In genomic region chr16:8671551-8672349, GRCm38 (mm10) we compare ENCODE assay signal across 8 mouse cellular contexts. TPM values are rescaled to one million over a fixed set of nuclear protein-coding genes. Genes with fewer than 3 reads are reported as not detected.
DNase-seq lines count a peak whose midpoint lies in the region; ATAC-seq and TF ChIP-seq lines count a peak whose summit lies in the region.

TSS of gene Carhsp1 (minus strand) at chr16:8672155.

- peak within 1 kb of the TSS; percentile 50 for H3K27ac ChIP-seq in CH12.LX (ENCODE audit: insufficient read depth, low read depth)
- peak within 1 kb of the TSS; percentile 78 for H3K27ac ChIP-seq in forebrain, embryonic 12.5 days
- H3K27ac ChIP-seq in heart, postnatal 0 days (ENCODE audit: low read depth), result peak within 1 kb of the TSS; percentile 88
- H3K27ac ChIP-seq in liver, postnatal 0 days (ENCODE audit: low read depth), result peak within 1 kb of the TSS; percentile 95
- peak within 1 kb of the TSS; percentile 79 for H3K27ac ChIP-seq in neural tube, embryonic 14.5 days (ENCODE audit: low read depth, low read length)

- H3K9ac ChIP-seq in CH12.LX (ENCODE audit: insufficient read depth, low read depth), result peak within 1 kb of the TSS; percentile 67
- peak within 1 kb of the TSS; percentile 80 for H3K9ac ChIP-seq in forebrain, embryonic 12.5 days
- H3K9ac ChIP-seq in heart, postnatal 0 days (replicated peaks; ENCODE audit: low read depth, low read length), result peak within 1 kb of the TSS; percentile 51
- peak within 1 kb of the TSS; percentile 83 for H3K9ac ChIP-seq in liver, postnatal 0 days (replicated peaks)
- H3K9ac ChIP-seq in neural tube, embryonic 14.5 days (replicated peaks; ENCODE audit: low read depth, low read length), result peak within 1 kb of the TSS; percentile 80

- H3K79me2 ChIP-seq in CH12.LX (replicated peaks; ENCODE audit: control insufficient read depth, extremely low read depth, insufficient read depth, poor library complexity, severe bottlenecking), result no peaks in the 10 kb centered on the region

- peak; percentile 98 for TF ChIP-seq POLR2A in CH12.LX (IDR thresholded peaks at IDR 0.05; ENCODE audit: low read depth, low read length)

- in situ Hi-C loops in CH12.LX (cut with MboI; ENCODE audit: low pct_ligation_motif_present, low pct_unique_long_range_greater_than_20kb, low sequenced_read_pairs), result loop anchor here (5.0 kb wide), 1 partner anchor 259 kb away; no protein-coding TSS in a partner anchor

- TF ChIP-seq CTCF in CH12.LX (conservative IDR thresholded peaks at IDR 0.05 in 1 of 2, IDR thresholded peaks at IDR 0.05 in 1 of 2; ENCODE audit: low read depth in 2 of 2, low read length in 2 of 2), result 0 out of 4 replicates have a peak, but pooled peaks of 1 of the 2 experiments have one; percentile 23
- TF ChIP-seq CTCF in heart, postnatal 0 days (IDR thresholded peaks at IDR 0.05; ENCODE audit: low read depth), result peak; percentile 42
- peak; percentile 62 for TF ChIP-seq CTCF in liver, postnatal 0 days (IDR thresholded peaks at IDR 0.05; ENCODE audit: low read depth)

- WGBS in forebrain, embryonic 12.5 days, result under 1% methylated on average over 65 of the region's 67 CpGs
- WGBS in heart, postnatal 0 days, result under 1% methylated on average over 63 of the region's 67 CpGs
- 1% methylated on average over 67 of the region's 67 CpGs for WGBS in large intestine, adult 2 months
- under 1% methylated on average over 60 of the region's 67 CpGs for WGBS in liver, postnatal 0 days (ENCODE audit: insufficient replicate concordance)
- WGBS in neural tube, embryonic 14.5 days, result under 1% methylated on average over 63 of the region's 67 CpGs

- DNase-seq in CH12.LX (ENCODE audit: extremely low read depth), result peak; percentile 97
- DNase-seq in c-Kit-positive CD71-positive TER-119-negative erythroid progenitor cells, embryonic 14.5 days (ENCODE audit: low read depth), result peak; percentile 90
- peak; percentile 91 for DNase-seq in heart, postnatal 0 days (ENCODE audit: low spot score)
- DNase-seq in large intestine, adult 2 months (ENCODE audit: low read depth, low spot score), result peak; percentile 85
- DNase-seq in liver, postnatal 0 days, result peak; percentile 98
- DNase-seq in testis, postnatal 10 days (ENCODE audit: low spot score), result peak; percentile 98

- peak within 1 kb of the TSS; percentile 60 to 66 (median 64) for H3K4me3 ChIP-seq in CH12.LX (replicated peaks in 1 of 3; ENCODE audit: low read depth in 2 of 3, low read length in 2 of 3, poor library complexity in 1 of 3)
- H3K4me3 ChIP-seq in forebrain, embryonic 12.5 days (replicated peaks), result peak within 1 kb of the TSS; percentile 69
- peak within 1 kb of the TSS; percentile 72 for H3K4me3 ChIP-seq in heart, postnatal 0 days (ENCODE audit: low read depth, low read length)
- H3K4me3 ChIP-seq in liver, postnatal 0 days (ENCODE audit: low read depth, low read length), result peak within 1 kb of the TSS; percentile 77
- peak within 1 kb of the TSS; percentile 89 for H3K4me3 ChIP-seq in neural tube, embryonic 14.5 days (ENCODE audit: low read depth, low read length)

- peaks cover 4 to 25% of the 10 kb centered on the region in 2 experiments for H3K36me3 ChIP-seq in CH12.LX (replicated peaks in 1 of 2; ENCODE audit: control insufficient read depth in 1 of 2, insufficient read depth in 1 of 2, low read length in 1 of 2)
- 0 out of 2 replicates have a peak, but pooled peaks cover 5% of the 10 kb centered on the region for H3K36me3 ChIP-seq in forebrain, embryonic 12.5 days (replicated peaks)
- H3K36me3 ChIP-seq in heart, postnatal 0 days (replicated peaks; ENCODE audit: control insufficient read depth, insufficient read depth, low read length), result no peaks in the 10 kb centered on the region
- H3K36me3 ChIP-seq in liver, postnatal 0 days (replicated peaks; ENCODE audit: insufficient read depth, low read length), result peaks cover 7% of the 10 kb centered on the region
- no peaks in the 10 kb centered on the region for H3K36me3 ChIP-seq in neural tube, embryonic 14.5 days (ENCODE audit: control insufficient read depth, insufficient read depth, low read length)

- H3K9me3 ChIP-seq in CH12.LX (replicated peaks; ENCODE audit: low read length), result no peaks in the 10 kb centered on the region
- H3K9me3 ChIP-seq in forebrain, embryonic 12.5 days, result no peaks in the 10 kb centered on the region
- H3K9me3 ChIP-seq in heart, postnatal 0 days (replicated peaks; ENCODE audit: control insufficient read depth, low read length), result no peaks in the 10 kb centered on the region
- H3K9me3 ChIP-seq in liver, postnatal 0 days (ENCODE audit: low read length), result no peaks in the 10 kb centered on the region
- no peaks in the 10 kb centered on the region for H3K9me3 ChIP-seq in neural tube, embryonic 14.5 days (ENCODE audit: control insufficient read depth, low read length)

- peak within 1 kb of the TSS; percentile 93 for H3K4me2 ChIP-seq in CH12.LX (ENCODE audit: insufficient read depth, low read depth, poor library complexity, severe bottlenecking)
- H3K4me2 ChIP-seq in forebrain, embryonic 12.5 days, result peak within 1 kb of the TSS; percentile 82
- peak within 1 kb of the TSS; percentile 79 for H3K4me2 ChIP-seq in heart, postnatal 0 days (ENCODE audit: low read depth, low read length)
- peak within 1 kb of the TSS; percentile 80 for H3K4me2 ChIP-seq in liver, postnatal 0 days (ENCODE audit: low read depth, low read length)
- H3K4me2 ChIP-seq in neural tube, embryonic 14.5 days (ENCODE audit: low read depth, low read length), result peak within 1 kb of the TSS; percentile 89

- peaks cover 28 to 71% of the 10 kb centered on the region in 2 experiments for H3K4me1 ChIP-seq in CH12.LX (ENCODE audit: control insufficient read depth in 1 of 2, insufficient read depth in 2 of 2)
- peaks cover 44% of the 10 kb centered on the region for H3K4me1 ChIP-seq in forebrain, embryonic 12.5 days
- peaks cover 40% of the 10 kb centered on the region for H3K4me1 ChIP-seq in heart, postnatal 0 days (ENCODE audit: control insufficient read depth, insufficient read depth)
- H3K4me1 ChIP-seq in liver, postnatal 0 days (ENCODE audit: insufficient read depth), result peaks cover 62% of the 10 kb centered on the region
- H3K4me1 ChIP-seq in neural tube, embryonic 14.5 days (ENCODE audit: control insufficient read depth, insufficient read depth, low read length), result peaks cover 35% of the 10 kb centered on the region

- 0 out of 2 replicates have a peak, but pooled peaks have one; percentile 4 for TF ChIP-seq EP300 in CH12.LX (IDR thresholded peaks at IDR 0.05; ENCODE audit: low read length)
- no peak for TF ChIP-seq EP300 in heart, postnatal 0 days (IDR thresholded peaks at IDR 0.05; ENCODE audit: low read depth)
- TF ChIP-seq EP300 in liver, postnatal 0 days (IDR thresholded peaks at IDR 0.05; ENCODE audit: low read depth), result peak; percentile 43; the same call in 1 of the 2 replicates

- no peak for TF ChIP-seq RAD21 in CH12.LX (IDR thresholded peaks at IDR 0.05; ENCODE audit: low read depth, low read length)

- H3K27me3 ChIP-seq in CH12.LX (replicated peaks), result peaks cover 15% of the 10 kb centered on the region
- H3K27me3 ChIP-seq in forebrain, embryonic 12.5 days, result peaks cover 14% of the 10 kb centered on the region
- no peaks in the 10 kb centered on the region for H3K27me3 ChIP-seq in heart, postnatal 0 days (ENCODE audit: control insufficient read depth, insufficient read depth, low read length)
- no peaks in the 10 kb centered on the region for H3K27me3 ChIP-seq in liver, postnatal 0 days (ENCODE audit: insufficient read depth, low read length)
- H3K27me3 ChIP-seq in neural tube, embryonic 14.5 days (ENCODE audit: control insufficient read depth, insufficient read depth, low read length), result no peaks in the 10 kb centered on the region

- dilution Hi-C loops in CH12.LX (cut with MboI; ENCODE audit: extremely low pct_ligation_motif_present, extremely low pct_unique_long_range_greater_than_20kb, low sequenced_read_pairs), result no loop called here

- ATAC-seq in forebrain, embryonic 12.5 days (ENCODE audit: low FRiP score), result peak; percentile 93
- peak; percentile 89 for ATAC-seq in heart, postnatal 0 days (ENCODE audit: insufficient read depth, low read depth)
- ATAC-seq in liver, postnatal 0 days, result peak; percentile 85
- peak; percentile 93 for ATAC-seq in neural tube, embryonic 14.5 days (ENCODE audit: low read depth)

TF ChIP-seq in CH12.LX, 34 proteins besides CTCF, POLR2A, EP300 and RAD21 (continues in another document):
- peak; percentile 13; the same call in 1 of the 2 replicates for TF ChIP-seq IRF4 (IDR thresholded peaks at IDR 0.05; ENCODE audit: low read depth, low read length)
- peak; percentile 67; the same call in 1 of the 2 replicates for TF ChIP-seq TBP (conservative IDR thresholded peaks at IDR 0.05; ENCODE audit: low read depth, low read length)
- peak; percentile 18; the same call in 1 of the 2 replicates for TF ChIP-seq ETS1 (conservative IDR thresholded peaks at IDR 0.05; ENCODE audit: low read depth, low read length)
- no peak for TF ChIP-seq PAX5 (IDR thresholded peaks at IDR 0.05; ENCODE audit: low read length)
- TF ChIP-seq KAT2A (IDR thresholded peaks at IDR 0.05; ENCODE audit: insufficient replicate concordance, low read length), result 0 out of 2 replicates have a peak, but pooled peaks have one; percentile 47
- peak; percentile 93 for TF ChIP-seq TCF12 (IDR thresholded peaks at IDR 0.05; ENCODE audit: low read depth, low read length)
- peak; percentile 95 for TF ChIP-seq NELFE (IDR thresholded peaks at IDR 0.05; ENCODE audit: low read depth, low read length)
- TF ChIP-seq MAX (IDR thresholded peaks at IDR 0.05; ENCODE audit: low read length), result peak; percentile 89; the same call in 1 of the 2 replicates
- no peak for TF ChIP-seq ZNF384 (IDR thresholded peaks at IDR 0.05; ENCODE audit: low read depth, low read length)
- peak; percentile 94 for TF ChIP-seq POLR2AphosphoS2 (IDR thresholded peaks at IDR 0.05; ENCODE audit: low read depth, low read length)
- 0 out of 2 replicates have a peak, but pooled peaks have one; percentile 33 for TF ChIP-seq ELF1 (IDR thresholded peaks at IDR 0.05; ENCODE audit: low read depth, low read length)
- peak; percentile 93 for TF ChIP-seq ZMIZ1 (IDR thresholded peaks at IDR 0.05; ENCODE audit: low read depth, low read length)
- no peak; the same call in none of the 2 replicates for TF ChIP-seq MYC (IDR thresholded peaks at IDR 0.05; ENCODE audit: low read depth, low read length)
- no peak for TF ChIP-seq USF1 (IDR thresholded peaks at IDR 0.05; ENCODE audit: low read depth, low read length)

RNA-seq across cellular contexts. Expression of gene Carhsp1, which starts in this region (rescaled TPM):
- total RNA-seq in CH12.LX (2012; rRNA removed), result 26.0 and 28.4 TPM in 2 replicates
- total RNA-seq in CH12.LX (2014; rRNA removed), result 27.8 and 29.7 TPM in 2 replicates
- polyA plus RNA-seq in CH12.LX (2012; ENCODE audit: insufficient read length, low read depth), result 24.4 and 26.2 TPM in 2 replicates
- 191 and 210 TPM in 2 replicates for polyA plus RNA-seq in forebrain, embryonic 12.5 days (2016; fragmentation: Nextera tagmentation; extraction: Ambion mirVana)
- 71.6 and 76.6 TPM in 2 replicates for total RNA-seq in heart, postnatal 0 days (2014; rRNA removed; ENCODE audit: low replicate concordance)
- 42.7 TPM in 2 replicates for polyA plus RNA-seq in heart, postnatal 0 days (2015; fragmentation: Nextera tagmentation; extraction: Ambion mirVana)
- polyA plus RNA-seq in large intestine, adult 2 months (2012; rRNA removed), result 62.6 and 66.7 TPM in 2 replicates
- 65.4 and 71.2 TPM in 2 replicates for polyA plus RNA-seq in liver, postnatal 0 days (2015; fragmentation: Nextera tagmentation; extraction: Ambion mirVana)
- polyA plus RNA-seq in neural tube, embryonic 14.5 days (2014; fragmentation: Nextera tagmentation; extraction: Ambion mirVana), result 58.5 and 73.7 TPM in 2 replicates

Comparison
In these comparisons a context has a peak if more than half of its experiments do, and no peak if none do; other contexts are left out.
1. Peak in every context shown above with its lines: DNase-seq, ATAC-seq, H3K4me3 ChIP-seq and H3K27ac ChIP-seq.